Mouse (Mus musculus): Measurements from ENCODE around the gene Gpr31b.
A peak's percentile ranks its signal among the peaks of the same experiment; 100 is the strongest.
"Not testable (repeated sequence)": the region's sequence is repeated elsewhere in the genome, so short reads cannot be mapped to it uniquely, and the experiment has no call there.

Gpr31b gene

DNA sequence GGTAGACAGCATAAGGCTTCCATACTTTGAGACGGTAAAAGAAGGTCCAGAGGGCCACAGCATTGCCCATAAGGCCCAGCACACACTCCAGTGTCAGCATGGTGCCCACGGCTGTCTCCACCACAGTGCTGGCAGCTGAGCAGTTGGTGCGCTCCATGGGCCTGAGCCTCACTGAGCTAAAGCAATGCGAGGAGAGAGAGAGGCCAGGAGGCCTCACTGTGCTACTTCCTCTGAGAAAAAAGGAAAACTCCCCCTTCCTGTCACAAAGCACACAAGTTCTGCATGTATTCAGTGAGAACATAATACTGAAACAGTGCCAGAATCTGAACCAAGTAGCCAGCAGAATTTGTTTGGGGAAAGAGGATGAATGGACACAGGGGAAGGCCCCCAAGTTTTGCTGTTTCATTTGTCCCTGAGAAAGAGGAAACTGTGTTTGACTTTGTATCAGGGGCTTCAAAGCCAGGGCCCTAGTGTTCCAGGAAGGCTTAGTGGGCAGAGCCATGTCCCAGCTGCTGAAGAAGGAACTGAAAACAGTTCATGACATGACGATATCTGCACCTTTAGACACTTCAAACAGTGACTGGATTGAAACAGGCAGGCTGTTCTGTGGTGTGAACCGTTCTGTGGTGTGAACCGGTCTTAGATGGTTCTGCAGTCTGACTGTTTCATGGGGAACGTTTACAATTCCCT is at the start of gene Gpr31b:
Gene Gpr31b, minus strand, starts transcription at position 173 of the 690 bp plus-strand sequence.
- not testable (repeated sequence) for DNase-seq (ENCODE audit: low spot score in 2 of 2)

DNA sequence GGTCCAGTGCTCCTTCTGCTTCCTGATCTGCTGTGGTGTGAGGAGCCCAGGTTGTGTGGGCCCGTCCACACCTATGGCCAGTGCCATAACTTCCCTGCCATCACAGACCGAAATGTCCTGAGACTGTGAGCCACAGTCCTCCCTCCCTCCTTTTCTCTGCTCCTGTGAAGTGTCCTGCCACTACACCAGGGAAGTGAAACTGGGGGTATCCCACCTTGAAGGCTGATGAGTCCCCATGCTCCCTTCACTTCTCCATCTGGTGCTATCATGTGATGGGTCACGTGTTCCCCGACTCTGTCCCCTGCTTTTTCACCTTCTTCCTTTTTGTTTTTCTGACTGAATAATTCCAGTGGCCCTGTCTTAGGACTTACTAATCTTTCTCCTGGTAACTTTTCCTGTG is 40.9 kb upstream of the Gpr31b start:
- not testable (repeated sequence) for DNase-seq (ENCODE audit: low spot score in 2 of 2)

DNA sequence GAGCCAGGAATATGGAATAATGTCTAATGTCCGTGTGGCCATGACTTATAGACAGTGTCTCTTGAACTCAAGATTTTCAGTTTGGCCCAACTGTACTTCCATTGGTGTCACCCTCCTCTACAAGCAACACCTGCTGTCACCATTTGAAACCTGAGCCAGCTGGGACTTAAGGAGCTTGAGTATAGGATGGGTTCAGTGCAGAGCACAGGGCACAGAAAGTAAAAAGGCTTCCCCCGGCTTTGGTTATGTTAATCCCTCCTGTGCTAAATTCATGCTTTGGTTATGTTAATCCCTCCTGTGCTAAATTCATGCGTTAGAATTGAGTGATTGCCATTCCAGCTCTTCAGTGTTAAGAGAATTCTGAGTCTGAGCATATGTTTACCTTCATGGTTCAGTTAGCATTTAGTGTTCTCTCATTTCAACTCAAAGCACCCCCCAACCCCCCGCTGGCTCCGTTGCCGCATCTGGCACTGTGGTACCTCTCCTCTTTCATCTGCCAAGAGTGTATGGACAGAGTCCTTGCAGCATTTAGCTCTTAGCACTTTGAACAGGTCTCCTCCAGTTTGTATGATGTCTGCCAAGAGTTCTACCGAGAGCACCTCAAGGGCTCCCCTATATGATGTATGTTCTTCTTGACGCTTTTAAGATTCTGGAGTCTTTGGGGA is 40.1 kb upstream of the Gpr31b start:
- not testable (repeated sequence) for DNase-seq (ENCODE audit: low spot score in 2 of 2)

GRCm38 (mm10) chr17:13091510-13091909 is 39.4 kb upstream of the Gpr31b start:
- DNase-seq (ENCODE audit: low spot score in 2 of 2) = not testable (repeated sequence)

- not testable (repeated sequence) for DNase-seq (ENCODE audit: low spot score in 2 of 2)
Observed at GRCm38 (mm10) chr17:13069227-13069626, 17.1 kb upstream of the Gpr31b start.

DNA sequence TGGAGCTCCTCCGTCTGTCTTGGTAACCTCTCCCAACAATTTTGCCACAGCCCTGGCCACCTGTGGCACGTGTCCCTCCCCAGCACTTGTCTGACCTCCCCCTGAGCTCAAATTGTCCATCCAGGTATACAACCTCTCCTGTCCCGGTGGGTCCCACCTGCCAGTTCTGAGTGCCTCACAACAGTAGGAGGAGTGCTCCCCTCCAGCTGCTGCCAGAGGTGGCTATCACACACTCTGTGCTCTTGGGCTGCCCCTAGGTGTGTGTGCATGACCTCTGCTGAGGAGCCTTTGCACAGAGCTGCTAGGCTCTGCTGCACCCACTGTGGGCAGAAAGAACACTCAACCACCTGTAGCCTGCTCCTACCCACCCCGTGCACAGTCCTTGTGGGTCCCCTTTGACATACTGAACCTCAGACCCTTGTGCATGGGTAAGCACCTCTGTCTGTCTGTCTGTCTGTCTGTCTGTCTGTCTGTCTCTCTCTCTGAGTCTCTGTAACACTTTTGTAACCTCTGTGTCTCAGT is 15.8 kb upstream of the Gpr31b start:
- not testable (repeated sequence) for DNase-seq (ENCODE audit: low spot score in 2 of 2)

DNA sequence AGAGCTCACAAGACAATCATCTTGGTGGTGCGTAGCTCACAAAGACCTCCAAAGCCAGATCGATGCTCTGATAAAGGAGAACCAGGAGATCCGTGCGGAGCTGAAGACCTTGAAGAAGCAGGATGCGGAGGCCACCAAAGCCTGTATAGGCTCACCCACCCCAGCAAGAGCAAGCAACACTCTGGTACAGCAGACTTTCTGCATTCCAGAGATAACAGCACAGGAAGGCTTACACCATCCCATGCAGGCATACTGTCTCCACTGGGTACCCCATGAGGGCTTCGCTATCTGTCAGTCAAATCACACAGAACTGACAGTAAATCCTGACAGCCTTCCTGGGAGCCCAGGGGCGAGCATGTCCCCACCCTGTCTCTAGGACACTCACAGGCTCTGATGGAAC is 10.8 kb upstream of the Gpr31b start:
- DNase-seq (ENCODE audit: low spot score in 2 of 2) = not testable (repeated sequence)

DNA sequence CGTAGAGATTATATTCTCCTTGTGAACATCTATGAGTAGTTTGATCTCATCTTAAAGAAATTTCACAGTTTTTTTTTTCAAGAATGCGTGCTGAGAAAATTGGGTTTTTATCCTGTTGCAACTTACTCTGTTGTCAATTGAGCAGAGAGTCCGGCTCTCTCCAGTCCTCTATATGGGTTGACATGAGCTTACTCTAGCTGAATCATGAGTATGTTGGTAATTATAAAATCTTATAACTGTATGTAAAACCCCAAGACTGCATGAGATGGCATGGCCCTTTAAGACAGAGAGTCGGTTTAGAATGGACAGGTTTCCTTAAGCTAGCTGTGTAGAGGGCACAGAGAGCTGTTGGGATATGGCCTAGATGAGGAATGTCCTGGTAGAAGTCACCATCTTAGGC is 8.7 kb upstream of the Gpr31b start, which contains the start of gene Tcp10b:
Gene Tcp10b, plus strand, starts transcription at position 301 of the 400 bp plus-strand sequence.
- not testable (repeated sequence) for DNase-seq (ENCODE audit: low spot score in 2 of 2)

DNA sequence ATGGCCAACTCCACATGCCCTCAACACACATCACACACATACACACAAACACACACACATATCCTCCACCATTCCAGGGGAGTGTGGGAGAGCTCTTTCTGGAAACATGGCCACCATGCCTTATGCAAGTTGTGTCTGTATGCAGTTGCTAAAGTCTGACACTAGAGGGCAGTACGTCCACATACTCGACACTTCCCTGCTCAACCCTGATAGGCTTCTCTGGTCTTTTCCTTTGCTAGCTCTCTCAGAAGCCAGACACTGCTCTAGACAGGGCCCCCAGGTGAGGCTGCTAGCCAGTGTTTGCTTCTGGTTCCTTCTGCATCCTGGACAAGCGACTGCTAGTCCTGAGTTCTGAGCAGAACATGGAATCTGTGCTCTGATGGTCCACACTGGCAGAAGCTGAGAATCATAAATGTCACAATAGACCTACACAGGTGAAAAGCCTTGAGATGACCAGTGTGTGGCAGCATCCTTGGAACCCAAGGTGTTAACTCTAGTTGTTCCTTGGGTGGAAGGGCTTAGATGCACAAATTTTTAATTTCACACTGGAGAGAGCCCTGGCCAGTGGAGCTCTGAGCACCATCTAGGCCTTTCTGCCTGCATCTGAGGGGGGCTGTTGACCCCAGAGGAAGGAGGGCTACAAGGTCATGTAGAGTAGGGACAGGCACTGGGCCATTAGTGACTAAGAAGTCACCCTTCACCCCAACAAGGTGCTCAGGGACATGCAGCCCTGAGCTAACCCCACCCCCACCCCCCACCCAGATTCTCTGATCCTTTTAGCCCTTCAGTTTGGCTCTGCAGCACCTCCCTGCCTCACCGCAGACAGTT is 8.0 kb downstream of the Gpr31b start:
- peak; percentile 39 to 40 for DNase-seq (ENCODE audit: low spot score in 2 of 2)

DNA sequence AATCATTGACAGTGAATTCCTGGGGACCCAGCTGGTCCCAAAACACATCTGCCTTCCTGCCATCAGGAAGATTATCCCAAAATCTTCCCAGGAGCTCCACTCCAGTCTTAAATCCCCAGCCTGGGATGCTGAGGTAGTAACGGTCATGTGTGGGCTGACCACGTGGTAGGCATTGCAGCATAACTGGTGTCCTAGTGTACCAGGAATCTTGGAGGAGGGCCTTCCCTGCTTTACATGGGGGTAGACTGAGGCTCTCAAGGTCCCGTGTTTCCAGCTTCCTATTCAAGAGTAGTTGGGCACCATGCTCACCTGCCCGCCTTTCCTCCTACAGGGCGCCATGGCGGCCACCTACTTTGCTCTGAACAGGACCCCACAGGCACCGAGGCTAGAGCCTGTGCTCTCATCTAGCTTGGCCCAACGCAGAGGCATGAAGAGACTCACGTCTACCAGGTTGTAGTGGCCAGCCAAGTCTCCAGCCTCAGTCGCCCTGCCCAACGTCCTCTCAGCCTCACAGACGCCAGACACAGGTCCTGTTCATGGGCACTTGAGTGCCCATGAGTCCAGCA is 15.4 kb downstream of the Gpr31b start:
- DNase-seq (ENCODE audit: low spot score in 2 of 2) = not testable (repeated sequence)

DNA sequence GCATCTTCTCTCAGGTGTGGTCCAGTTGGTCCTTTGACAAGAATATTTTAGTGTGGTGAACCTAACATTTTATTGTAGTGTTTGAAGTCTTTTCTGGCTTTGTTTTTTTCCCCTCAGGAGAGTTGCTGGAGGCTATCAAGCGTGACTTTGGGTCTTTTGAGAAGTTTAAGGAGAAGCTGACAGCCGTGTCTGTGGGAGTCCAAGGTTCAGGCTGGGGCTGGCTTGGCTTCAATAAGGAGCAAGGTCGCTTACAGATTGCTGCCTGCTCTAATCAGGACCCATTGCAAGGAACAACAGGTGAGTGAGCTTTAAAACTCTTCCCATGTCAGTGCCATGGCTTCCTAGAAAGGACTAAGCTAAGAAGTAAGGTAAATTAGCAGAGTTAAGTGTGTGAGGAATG is 38.8 kb downstream of the Gpr31b start:
- DNase-seq (ENCODE audit: low spot score in 2 of 2) = no peak

- DNase-seq (ENCODE audit: low spot score in 2 of 2) = peak; percentile 29 to 41
Observed at GRCm38 (mm10) chr17:13009887-13010286, 42.2 kb downstream of the Gpr31b start.

GRCm38 (mm10) chr17:13008528-13008927 is 43.6 kb downstream of the Gpr31b start:
- DNase-seq (ENCODE audit: low spot score in 2 of 2) = peak; percentile 18 to 30

GRCm38 (mm10) chr17:13007730-13008425 is 44.2 kb downstream of the Gpr31b start:
- peak; percentile 98 to 99 for DNase-seq (ENCODE audit: low spot score in 2 of 2)

- DNase-seq (ENCODE audit: low spot score in 2 of 2) = no peak
Observed at GRCm38 (mm10) chr17:13006984-13007383, 45.1 kb downstream of the Gpr31b start.

GRCm38 (mm10) chr17:13006546-13006945 is 45.5 kb downstream of the Gpr31b start, which contains the start of gene Sod2:
TSS of gene Sod2 (plus strand) at chr17:13006846.
- DNase-seq (ENCODE audit: low spot score in 2 of 2) = not testable (repeated sequence)

DNA sequence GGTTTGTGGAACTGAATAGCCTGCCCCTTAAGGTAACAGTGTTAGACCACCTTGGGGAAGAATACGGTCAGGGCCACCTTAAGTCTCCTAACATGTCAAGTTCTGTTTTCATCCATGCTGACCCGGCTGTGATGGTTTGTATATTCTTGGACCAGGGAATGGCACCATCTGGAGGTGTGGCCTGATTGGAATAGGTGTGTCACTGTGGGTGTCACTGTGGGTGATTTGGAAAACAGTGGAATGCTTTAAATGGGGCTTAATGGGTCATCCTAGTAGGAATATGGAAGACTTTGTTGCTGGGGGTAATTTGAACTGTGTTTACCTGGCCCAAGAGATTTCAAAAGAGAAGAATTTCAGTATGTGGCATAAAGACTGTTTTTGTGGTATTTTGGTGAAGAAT is 47.7 kb downstream of the Gpr31b start:
- DNase-seq (ENCODE audit: low spot score in 2 of 2) = not testable (repeated sequence)

GRCm38 (mm10) chr17:13002243-13002642 is 49.9 kb downstream of the Gpr31b start:
- not testable (repeated sequence) for DNase-seq (ENCODE audit: low spot score in 2 of 2)

Measured in natural killer cell, adult 2 months (primary cell).